Mouse (Mus musculus): ENCODE data around the gene Rars. TPM values are rescaled to one million over a fixed set of nuclear protein-coding genes. Genes with fewer than 3 reads are reported as not detected.

The Rars gene
- polyA plus RNA-seq, 1 experiment from 2014 or later, result 81.2 TPM

DNA sequence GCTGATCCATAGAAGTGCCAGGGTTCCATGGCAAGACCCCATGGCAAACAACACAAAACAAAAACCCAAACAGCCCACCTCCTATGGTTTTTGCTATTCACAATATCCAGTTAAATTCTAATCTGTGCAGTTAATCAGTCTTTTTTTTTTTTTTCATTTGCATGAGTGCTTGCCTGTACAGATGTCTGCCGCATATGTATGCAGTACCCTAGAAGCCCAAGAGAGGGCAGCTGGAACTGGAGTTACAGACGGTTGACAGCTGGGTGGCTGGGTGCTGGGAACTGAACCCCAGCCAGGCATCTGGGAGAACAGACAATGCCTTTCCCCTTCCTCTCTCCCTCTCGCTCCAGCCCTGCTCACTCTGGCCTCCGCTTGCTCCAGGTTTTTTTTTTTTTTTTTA, 49.8 kb downstream of the Rars start:
- Histone ChIP-seq H3K4me3 (no peak overlapping the region), H3K36me3 (peaks cover 56% of the 10 kb centered on the region), H3K9ac (replicated peaks) (no peak overlapping the region), H3K4me1 (no peaks in the 10 kb centered on the region), H3K27ac (replicated peaks) (no peak overlapping the region), H3K4me2 (replicated peaks) (no peak overlapping the region), H3K9me3 (no peaks in the 10 kb centered on the region), H3K27me3 (no peaks in the 10 kb centered on the region)
- no peak for ATAC-seq (ENCODE audit: low FRiP score, low read depth)
- WGBS, result 91% methylated on average over 4 of the region's 4 CpGs

DNA sequence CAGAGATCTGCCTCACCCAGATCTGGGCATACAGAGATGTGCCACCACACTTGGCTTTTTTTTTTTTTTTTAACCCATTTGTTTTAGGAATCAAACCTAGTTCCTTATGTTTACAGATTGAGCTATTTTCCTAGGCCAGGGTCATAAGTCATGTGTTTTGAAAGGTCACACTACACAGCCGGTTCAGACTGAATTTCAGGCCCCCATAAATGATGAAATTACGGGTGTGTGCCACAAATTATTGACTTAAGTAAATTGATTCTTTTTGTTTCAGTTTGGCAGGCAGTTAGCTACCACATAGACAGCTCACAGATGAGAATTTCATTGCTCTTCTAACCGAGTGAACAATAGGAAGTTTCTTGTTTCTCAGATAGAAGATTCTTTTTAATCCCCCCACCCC, 50.3 kb downstream of the Rars start:
- no peak for ATAC-seq (ENCODE audit: low FRiP score, low read depth)
- H3K4me1 ChIP-seq, result no peaks in the 10 kb centered on the region
- H3K36me3 ChIP-seq, result peaks cover 59% of the 10 kb centered on the region
- no peak overlapping the region for H3K4me2 ChIP-seq (replicated peaks)
- WGBS, result 95% methylated on average over 3 of the region's 3 CpGs
- no peak overlapping the region for H3K4me3 ChIP-seq
- H3K27ac ChIP-seq (replicated peaks), result no peak overlapping the region
- H3K9ac ChIP-seq (replicated peaks), result no peak overlapping the region
- no peaks in the 10 kb centered on the region for H3K9me3 ChIP-seq
- H3K27me3 ChIP-seq, result no peaks in the 10 kb centered on the region

DNA sequence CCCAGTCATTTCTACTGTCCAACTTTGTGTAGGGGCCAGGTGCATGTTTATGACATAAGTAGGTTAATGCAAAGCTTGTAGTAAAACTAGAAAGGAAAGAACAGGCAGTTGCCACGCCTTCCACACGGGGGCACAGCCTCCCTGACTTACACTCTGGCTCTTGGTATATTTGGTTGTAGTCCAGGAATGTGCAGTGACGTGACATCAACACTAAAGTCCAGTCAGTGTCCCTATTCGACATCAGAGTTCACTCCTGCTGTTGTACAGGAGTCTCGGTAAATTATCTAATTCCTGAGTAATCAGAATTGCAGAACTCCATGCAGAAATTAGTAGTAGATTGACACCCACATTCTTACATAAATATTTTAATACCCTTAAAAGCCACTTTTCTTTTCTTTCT, 51.3 kb downstream of the Rars start:
- H3K9me3 ChIP-seq, result no peaks in the 10 kb centered on the region
- no peak overlapping the region for H3K9ac ChIP-seq (replicated peaks)
- H3K4me2 ChIP-seq (replicated peaks), result no peak overlapping the region
- H3K36me3 ChIP-seq, result peaks cover 65% of the 10 kb centered on the region
- H3K4me1 ChIP-seq, result no peaks in the 10 kb centered on the region
- H3K4me3 ChIP-seq, result no peak overlapping the region
- 96% methylated on average over 5 of the region's 5 CpGs for WGBS
- ATAC-seq (ENCODE audit: low FRiP score, low read depth), result no peak
- no peak overlapping the region for H3K27ac ChIP-seq (replicated peaks)
- H3K27me3 ChIP-seq, result no peaks in the 10 kb centered on the region

- Histone ChIP-seq H3K4me1 (no peaks in the 10 kb centered on the region), H3K4me3 (no peak overlapping the region)
- 97% methylated on average over 3 of the region's 3 CpGs for WGBS
These were observed 51.9 kb downstream of the Rars start for GRCm38 (mm10) chr11:35782444-35782843.

DNA sequence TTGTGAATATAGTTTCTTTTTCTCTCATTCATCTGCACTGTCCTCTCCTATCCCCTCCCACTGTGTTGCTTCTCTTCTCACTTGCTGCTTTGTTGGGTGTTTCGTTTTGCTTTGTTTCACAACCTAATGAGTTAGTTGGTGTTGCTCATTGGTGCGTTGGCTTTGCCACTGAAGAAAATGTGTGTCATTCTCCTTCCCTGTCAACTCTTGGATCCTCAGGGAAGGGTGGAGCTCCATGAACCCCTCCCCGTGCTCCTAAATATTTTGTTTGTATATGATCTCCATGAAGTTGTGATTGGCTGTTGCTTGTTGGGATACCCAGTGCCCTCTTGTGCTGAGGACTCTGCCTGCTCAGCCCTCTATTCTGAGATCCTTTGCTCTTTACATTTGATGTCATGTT, 54.0 kb downstream of the Rars start:
- WGBS, result 86% methylated on average over 3 of the region's 3 CpGs
- Histone ChIP-seq H3K4me3 (no peak overlapping the region), H3K4me1 (no peaks in the 10 kb centered on the region), H3K9ac (replicated peaks) (no peak overlapping the region), H3K27ac (replicated peaks) (no peak overlapping the region), H3K36me3 (peaks cover 79% of the 10 kb centered on the region), H3K27me3 (no peaks in the 10 kb centered on the region), H3K9me3 (no peaks in the 10 kb centered on the region), H3K4me2 (replicated peaks) (no peak overlapping the region)
- no peak for ATAC-seq (ENCODE audit: low FRiP score, low read depth)

More at GRCm38 (mm10) chr11:35782444-35782843, 51.9 kb downstream of the Rars start:
- Histone ChIP-seq H3K36me3 (peaks cover 71% of the 10 kb centered on the region), H3K27ac (replicated peaks) (no peak overlapping the region), H3K4me2 (replicated peaks) (no peak overlapping the region), H3K27me3 (no peaks in the 10 kb centered on the region), H3K9me3 (no peaks in the 10 kb centered on the region), H3K9ac (replicated peaks) (no peak overlapping the region)
- no peak for ATAC-seq (ENCODE audit: low FRiP score, low read depth)

GRCm38 (mm10) chr11:35776452-35776851, 57.9 kb downstream of the Rars start:
- WGBS, result 98% methylated on average over 3 of the region's 3 CpGs
- Histone ChIP-seq H3K9ac (replicated peaks) (no peak overlapping the region), H3K4me1 (peaks cover 6% of the 10 kb centered on the region; the same call in 1 of the 2 replicates), H3K4me3 (no peak overlapping the region), H3K4me2 (replicated peaks) (no peak overlapping the region), H3K27me3 (no peaks in the 10 kb centered on the region), H3K36me3 (peaks cover 40% of the 10 kb centered on the region), H3K27ac (replicated peaks) (no peak overlapping the region), H3K9me3 (no peaks in the 10 kb centered on the region)
- ATAC-seq (ENCODE audit: low FRiP score, low read depth), result no peak

GRCm38 (mm10) chr11:35775606-35776005, 58.7 kb downstream of the Rars start:
- H3K4me2 ChIP-seq (replicated peaks), result no peak overlapping the region
- peaks cover 38% of the 10 kb centered on the region for H3K36me3 ChIP-seq
- H3K27ac ChIP-seq (replicated peaks), result no peak overlapping the region
- H3K27me3 ChIP-seq, result no peaks in the 10 kb centered on the region
- no peak for ATAC-seq (ENCODE audit: low FRiP score, low read depth)
- 97% methylated on average over 3 of the region's 3 CpGs for WGBS
- H3K4me3 ChIP-seq, result no peak overlapping the region
- no peak overlapping the region for H3K9ac ChIP-seq (replicated peaks)
- peaks cover 14% of the 10 kb centered on the region for H3K4me1 ChIP-seq
- H3K9me3 ChIP-seq, result no peaks in the 10 kb centered on the region

- Histone ChIP-seq H3K9ac (replicated peaks) (peak overlapping the region; percentile 96), H3K36me3 (0 out of 2 replicates have a peak, but pooled peaks cover under 1% of the 10 kb centered on the region), H3K4me1 (peaks cover 16% of the 10 kb centered on the region), H3K27me3 (no peaks in the 10 kb centered on the region), H3K27ac (replicated peaks) (no peak overlapping the region), H3K9me3 (no peaks in the 10 kb centered on the region), H3K4me3 (peak overlapping the region; percentile 89), H3K4me2 (replicated peaks) (peak overlapping the region; percentile 88)
- no peak for ATAC-seq (ENCODE audit: low FRiP score, low read depth)
- WGBS, result 73% methylated on average over 9 of the region's 9 CpGs
These were observed 63.4 kb downstream of the Rars start for GRCm38 (mm10) chr11:35770741-35771504.

DNA sequence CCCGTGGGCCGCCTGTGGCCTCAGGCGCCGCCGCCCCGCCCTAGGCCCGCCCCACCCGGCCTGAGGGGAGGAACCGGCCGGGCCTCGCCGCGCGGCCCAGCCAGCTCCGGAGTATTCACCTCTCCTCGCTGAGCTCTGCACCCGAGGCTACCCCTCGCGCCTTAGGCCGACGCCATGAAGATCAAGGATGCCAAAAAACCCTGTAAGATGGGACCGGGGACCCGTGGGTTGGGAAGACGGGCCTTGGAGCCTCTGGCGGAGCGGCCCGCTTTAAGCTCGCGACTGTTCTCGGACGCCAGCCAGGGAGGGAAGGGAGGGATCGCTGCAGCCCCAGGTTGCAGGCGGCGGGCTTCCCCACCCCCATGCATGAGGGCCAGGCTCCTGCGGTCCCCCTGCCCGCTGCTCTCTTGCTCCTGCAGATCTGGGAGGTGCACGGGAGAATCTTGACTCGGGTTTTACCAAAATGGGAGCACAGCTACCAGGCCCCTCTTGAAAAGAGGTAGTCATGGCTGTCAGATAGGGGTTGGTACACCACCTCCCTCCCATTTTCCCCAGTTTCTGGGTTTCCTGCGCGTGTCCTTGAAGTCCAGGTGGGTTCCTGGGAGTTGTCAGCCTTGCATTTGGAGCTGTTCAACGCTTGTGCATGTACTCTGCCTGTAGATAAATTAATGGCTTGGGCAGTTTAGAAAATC, 64.4 kb downstream of the Rars start:
- peak overlapping the region; percentile 96 for H3K9ac ChIP-seq (replicated peaks)
- H3K4me2 ChIP-seq (replicated peaks), result peak overlapping the region; percentile 88
- no peaks in the 10 kb centered on the region for H3K9me3 ChIP-seq
- H3K36me3 ChIP-seq, result no peaks in the 10 kb centered on the region
- peaks cover 16% of the 10 kb centered on the region for H3K4me1 ChIP-seq
- peak overlapping the region; percentile 89 for H3K4me3 ChIP-seq
- ATAC-seq (ENCODE audit: low FRiP score, low read depth), result peak; percentile 87
- peak overlapping the region; percentile 96 for H3K27ac ChIP-seq (replicated peaks)
- under 1% methylated on average over 34 of the region's 41 CpGs for WGBS
- H3K27me3 ChIP-seq, result no peaks in the 10 kb centered on the region

DNA sequence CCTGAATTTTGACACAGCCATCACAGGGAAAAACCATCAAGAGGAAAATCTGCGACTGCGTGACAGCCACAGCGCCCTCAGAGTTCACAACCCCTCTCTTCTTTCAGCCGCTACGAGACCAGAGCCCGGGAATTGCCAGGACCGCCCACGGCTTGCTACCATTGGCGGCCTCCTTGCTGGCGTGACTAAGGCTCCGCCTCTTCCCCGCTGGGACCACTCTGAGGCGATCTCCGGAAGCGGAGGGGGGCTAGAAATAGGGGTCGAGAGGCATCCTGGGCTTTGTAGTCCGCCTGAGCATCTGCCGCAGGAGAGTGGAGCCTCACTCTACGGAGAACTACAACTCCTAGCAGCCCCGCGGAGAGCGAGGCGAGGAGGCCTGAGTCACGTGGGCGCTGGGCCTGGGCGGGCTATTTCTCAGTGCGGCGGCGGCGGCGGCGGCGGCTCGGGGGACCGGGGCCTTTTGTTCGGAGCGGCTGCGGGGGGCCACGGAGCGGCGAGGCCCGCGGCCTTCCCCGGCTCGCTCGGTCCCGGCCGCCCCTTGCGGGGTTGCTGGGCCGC, 65.0 kb downstream of the Rars start, which contains the start of gene Pank3:
Gene Pank3 (plus strand): TSS at position 297 of the 558 bp plus-strand sequence.
- H3K9me3 ChIP-seq, result no peaks in the 10 kb centered on the region
- H3K4me2 ChIP-seq (replicated peaks), result peak within 1 kb of the TSS; percentile 88
- no peaks in the 10 kb centered on the region for H3K27me3 ChIP-seq
- peak within 1 kb of the TSS; percentile 96 for H3K9ac ChIP-seq (replicated peaks)
- peak within 1 kb of the TSS; percentile 96 for H3K27ac ChIP-seq (replicated peaks)
- H3K36me3 ChIP-seq, result no peaks in the 10 kb centered on the region
- peak; percentile 100 for ATAC-seq (ENCODE audit: low FRiP score, low read depth)
- peak within 1 kb of the TSS; percentile 89 for H3K4me3 ChIP-seq
- peaks cover 16% of the 10 kb centered on the region for H3K4me1 ChIP-seq
- under 1% methylated on average over 35 of the region's 50 CpGs for WGBS

GRCm38 (mm10) chr11:35766845-35767244, 67.5 kb downstream of the Rars start:
- Histone ChIP-seq H3K4me2 (replicated peaks) (no peak overlapping the region), H3K27me3 (no peaks in the 10 kb centered on the region), H3K4me3 (no peak overlapping the region), H3K9ac (replicated peaks) (no peak overlapping the region), H3K4me1 (peaks cover 14% of the 10 kb centered on the region), H3K36me3 (no peaks in the 10 kb centered on the region), H3K9me3 (no peaks in the 10 kb centered on the region), H3K27ac (replicated peaks) (no peak overlapping the region)
- WGBS, result 93% methylated on average over 5 of the region's 5 CpGs
- ATAC-seq (ENCODE audit: low FRiP score, low read depth), result no peak

DNA sequence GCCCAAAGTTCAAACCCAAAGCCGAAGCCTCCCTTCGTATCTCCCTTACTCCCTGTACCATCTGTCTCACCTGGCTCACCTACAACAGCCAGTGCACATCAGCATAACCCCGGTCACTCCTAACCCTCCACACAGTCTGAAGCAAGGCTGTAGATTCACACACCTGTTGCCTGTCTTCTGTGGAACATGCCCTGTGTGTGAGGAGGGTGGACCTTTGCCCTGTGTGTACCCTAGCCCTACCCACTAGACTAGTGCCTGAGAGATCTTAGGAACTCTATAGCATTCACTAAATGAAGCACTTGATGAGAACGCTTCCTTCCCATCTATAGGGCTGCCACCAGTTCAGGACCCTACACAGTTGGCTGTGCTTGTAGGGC, 73.7 kb downstream of the Rars start:
- Histone ChIP-seq H3K27ac (replicated peaks) (no peak overlapping the region), H3K4me1 (no peaks in the 10 kb centered on the region), H3K9me3 (no peaks in the 10 kb centered on the region), H3K4me2 (replicated peaks) (no peak overlapping the region), H3K27me3 (no peaks in the 10 kb centered on the region), H3K9ac (replicated peaks) (no peak overlapping the region), H3K36me3 (no peaks in the 10 kb centered on the region), H3K4me3 (no peak overlapping the region)
- ATAC-seq (ENCODE audit: low FRiP score, low read depth), result no peak
- WGBS, result 93% methylated on average over 4 of the region's 4 CpGs

Measured in midbrain, embryonic 12.5 days (tissue).